Mouse (Mus musculus) hindbrain, postnatal 0 days (tissue): ENCODE results near the gene 2300002M23Rik. TPM values are rescaled to one million over a fixed set of nuclear protein-coding genes. Genes with fewer than 3 reads are reported as not detected.

ENCODE experiments used
- ATAC-seq: fragments of 200-750 bp; cut with Nextera tagmentation; 2 replicates; pipeline ENCODE4 v1.8.0; 2017; ENCODE audit warnings: mild to moderate bottlenecking, moderate TSS enrichment, moderate library complexity
- DNase-seq: peaks from one replicate; pipeline ENCODE4 v3.0.0-alpha.2; 2015; ENCODE audit warnings: low spot score
- H3K27ac ChIP-seq: fragments of 300-500 bp; sonication (generic); 2 replicates; pipeline ENCODE4 v1.5.1; 2014; ENCODE audit warnings: mild to moderate bottlenecking
- H3K27me3 ChIP-seq: fragments of 300-500 bp; sonication (generic); 2 replicates; pipeline ENCODE4 v1.6.1; 2014; ENCODE audit warnings: low read length, mixed read lengths; ENCODE audit not compliant: insufficient read depth
- H3K36me3 ChIP-seq: fragments of 300-500 bp; sonication (generic); 2 replicates; pipeline ENCODE4 v1.6.1; 2014; ENCODE audit warnings: low read length, mixed read lengths; ENCODE audit not compliant: insufficient read depth
- H3K4me1 ChIP-seq: fragments of 300-500 bp; sonication (generic); 2 replicates; pipeline ENCODE4 v1.6.1; 2014; ENCODE audit warnings: antibody characterized with exemption, low read length, mixed read lengths; ENCODE audit not compliant: insufficient read depth
- H3K4me2 ChIP-seq: fragments of 300-500 bp; sonication (generic); 2 replicates; pipeline ENCODE4 v1.6.1; 2014; ENCODE audit warnings: low read depth, mild to moderate bottlenecking, low read length, moderate library complexity, mixed read lengths
- H3K4me3 ChIP-seq: fragments of 300-500 bp; sonication (generic); 2 replicates; pipeline ENCODE4 v1.5.1; 2014; ENCODE audit warnings: low read length
- H3K9ac ChIP-seq: fragments of 300-500 bp; sonication (generic); replicated peaks from 2 replicates; pipeline ENCODE4 v1.6.1; 2014; ENCODE audit warnings: mild to moderate bottlenecking, low read length, moderate library complexity, mixed read lengths
- H3K9me3 ChIP-seq: fragments of 300-500 bp; sonication (generic); 2 replicates; pipeline ENCODE4 v1.6.1; 2016; ENCODE audit warnings: low read length, mixed read lengths
- CTCF ChIP-seq: IDR thresholded peaks from 2 replicates; pipeline ENCODE4 v1.5.1; 2016; ENCODE audit warnings: antibody characterized with exemption, control low read depth, low read depth
- WGBS: fragments of 180-500 bp; shearing (Covaris S2); extraction: QIAGEN DNeasy Blood & Tissue Kit; methylation state at CpG from one replicate; pipeline ENCODE4 v1.1.7; 2014; 5-methylcytosine and 5-hydroxymethylcytosine counted together
- polyA plus RNA-seq: library from polyadenylated mRNA; unstranded; fragments of >200 nt; fragmentation: Nextera tagmentation; extraction: Ambion mirVana; gene quantifications from 2 replicates; pipeline ENCODE4 v1.2.1, GENCODE M21; 2015
- total RNA-seq: library from RNA; depleted of rRNA; stranded (reverse); fragments of >200 nt; gene quantifications from 2 replicates; pipeline ENCODE4 v1.2.3, GENCODE M21; 2014; rRNA removed

Gene 2300002M23Rik
- total and polyA plus RNA-seq, 2 experiments from 2014 or later = 0.11 TPM; not detected in 1

DNA sequence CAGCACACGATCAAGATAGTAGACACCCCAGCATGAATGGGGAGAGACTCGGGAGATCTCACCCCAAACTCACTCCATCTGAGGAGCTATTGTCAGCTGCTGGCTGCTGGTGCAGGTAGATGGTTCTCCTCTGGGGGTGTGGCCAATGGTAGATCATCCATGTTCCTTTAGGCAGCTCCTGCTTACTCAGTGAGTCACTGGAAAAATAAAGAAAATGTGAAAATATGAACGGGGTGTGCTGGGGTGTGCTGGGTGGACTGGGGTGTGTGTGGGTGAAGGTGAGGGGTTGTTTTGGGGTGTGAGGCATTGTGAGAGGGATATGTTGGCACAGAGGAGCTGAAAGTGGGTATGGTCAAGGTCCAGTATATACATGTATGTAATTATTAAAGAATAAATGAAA, 30.1 kb downstream of the 2300002M23Rik start:
- 96% methylated on average over 3 of the region's 3 CpGs for WGBS
- Histone ChIP-seq H3K27me3 (no peaks in the 10 kb centered on the region), H3K9ac (no peak overlapping the region), H3K4me3 (no peak overlapping the region), H3K9me3 (no peaks in the 10 kb centered on the region), H3K4me1 (no peaks in the 10 kb centered on the region), H3K4me2 (no peak overlapping the region), H3K27ac (no peak overlapping the region), H3K36me3 (no peaks in the 10 kb centered on the region)
- DNase-seq = no peak
- ATAC-seq = no peak
- TF ChIP-seq CTCF = no peak

DNA sequence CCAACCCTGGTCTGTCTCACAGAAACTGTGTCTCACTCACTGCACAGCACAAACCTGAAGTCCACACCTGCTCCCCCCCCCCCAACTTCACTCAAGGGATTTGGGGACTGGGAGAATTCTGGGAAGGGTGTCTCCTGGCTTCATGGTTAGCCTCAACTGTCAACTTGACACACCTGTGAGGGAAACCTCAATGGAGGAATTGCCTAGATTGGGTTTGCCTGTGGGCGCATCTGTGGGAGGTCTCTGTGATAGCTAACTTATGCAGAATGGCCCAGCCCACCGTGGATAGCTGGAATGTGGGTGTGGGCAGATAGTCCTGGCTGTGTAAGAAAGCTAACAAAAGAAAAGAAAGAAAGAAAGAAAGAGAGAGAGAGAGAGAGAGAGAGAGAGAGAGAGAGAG, 34.0 kb downstream of the 2300002M23Rik start, which contains the start of gene Sfta2:
Gene Sfta2 (plus strand): TSS at position 301 of the 400 bp plus-strand sequence.
- Histone ChIP-seq H3K9ac (no peak within 1 kb of the TSS), H3K36me3 (no peaks in the 10 kb centered on the region), H3K4me3 (no peak within 1 kb of the TSS), H3K27ac (no peak within 1 kb of the TSS), H3K27me3 (no peaks in the 10 kb centered on the region), H3K4me1 (no peaks in the 10 kb centered on the region), H3K4me2 (no peak within 1 kb of the TSS), H3K9me3 (no peaks in the 10 kb centered on the region)
- no peak for DNase-seq
- TF ChIP-seq CTCF = no peak
- 60% methylated on average over 2 of the region's 2 CpGs for WGBS
- ATAC-seq = no peak

DNA sequence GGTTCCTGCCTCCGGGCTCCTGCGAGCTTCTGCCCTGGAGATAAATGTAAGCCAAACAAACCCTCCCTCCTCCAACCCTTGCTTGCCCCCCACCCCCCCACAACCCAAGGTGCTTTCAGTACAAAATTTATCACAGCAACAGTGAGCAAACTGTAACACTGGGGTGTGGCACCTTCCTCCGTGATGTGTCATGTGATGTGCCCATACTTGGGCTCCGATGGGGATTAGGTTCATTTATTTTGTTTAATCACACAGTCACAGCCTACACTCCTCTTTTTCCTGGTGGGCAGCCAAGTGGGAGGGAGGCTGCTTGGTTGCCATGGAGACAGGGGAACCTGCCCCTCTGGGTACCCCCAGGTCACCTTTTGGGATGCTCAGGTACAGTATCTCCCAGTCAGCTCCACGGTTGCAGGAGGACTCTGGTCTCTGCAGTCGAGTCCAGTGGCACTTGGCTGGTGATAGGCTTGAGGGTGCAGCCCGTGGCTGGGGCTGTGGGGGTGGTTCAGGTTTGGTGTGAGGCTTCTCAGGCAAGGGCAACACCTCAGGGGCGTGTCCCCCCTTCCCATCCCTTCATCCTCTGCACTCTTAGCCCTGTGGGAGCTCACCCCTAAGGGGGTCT, 34.6 kb downstream of the 2300002M23Rik start:
- Histone ChIP-seq H3K36me3 (no peaks in the 10 kb centered on the region), H3K9ac (no peak overlapping the region), H3K9me3 (no peaks in the 10 kb centered on the region), H3K4me2 (no peak overlapping the region), H3K4me3 (no peak overlapping the region), H3K27ac (no peak overlapping the region), H3K27me3 (no peaks in the 10 kb centered on the region), H3K4me1 (no peaks in the 10 kb centered on the region)
- no peak for DNase-seq
- WGBS = 55% methylated on average over 8 of the region's 8 CpGs
- TF ChIP-seq CTCF = no peak
- ATAC-seq = no peak

DNA sequence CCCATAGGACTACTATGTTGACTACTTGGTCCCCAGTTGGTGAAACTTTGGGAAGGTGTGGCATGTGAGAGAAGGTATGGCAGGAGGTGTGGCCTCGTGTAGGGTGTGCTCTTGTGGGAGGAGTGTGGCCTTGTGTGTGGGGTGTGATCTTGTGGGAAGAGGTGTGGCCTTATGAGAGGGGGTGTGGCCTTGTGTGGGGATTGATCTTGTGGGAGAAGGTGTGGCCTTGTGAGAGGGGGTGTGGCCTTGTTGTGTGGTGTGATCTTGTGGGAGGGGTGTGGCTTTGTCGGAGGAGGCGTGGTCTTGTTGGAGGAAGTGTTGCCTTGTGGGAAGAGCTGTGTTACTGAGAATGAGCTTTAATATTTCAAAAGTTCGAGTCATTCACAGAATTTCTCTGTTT, 49.9 kb downstream of the 2300002M23Rik start:
- Histone ChIP-seq H3K27ac (no peak overlapping the region), H3K36me3 (no peaks in the 10 kb centered on the region), H3K4me2 (no peak overlapping the region), H3K27me3 (no peaks in the 10 kb centered on the region), H3K4me3 (no peak overlapping the region), H3K9ac (no peak overlapping the region), H3K4me1 (no peaks in the 10 kb centered on the region), H3K9me3 (no peaks in the 10 kb centered on the region)
- TF ChIP-seq CTCF = no peak
- no peak for ATAC-seq
- 79% methylated on average over 4 of the region's 4 CpGs for WGBS
- no peak for DNase-seq

Other genes starting within 250 kb of the 2300002M23Rik start
- gene H2-Q1, start 247.0 kb upstream of the 2300002M23Rik start, total RNA-seq = 0.42 and 0.68 TPM in 2 replicates
- gene H2-Q1, start 247.0 kb upstream of the 2300002M23Rik start, polyA plus RNA-seq = 1.4 and 1.5 TPM in 2 replicates
- 9.7 and 17.7 TPM in 2 replicates for gene H2-Q2, start 225.2 kb upstream of the 2300002M23Rik start, total RNA-seq
- 7.8 and 12.7 TPM in 2 replicates for gene H2-Q2, start 225.2 kb upstream of the 2300002M23Rik start, polyA plus RNA-seq
- 3.6 and 5.3 TPM in 2 replicates for gene H2-Q4, start 187.8 kb upstream of the 2300002M23Rik start, total RNA-seq
- 1.2 and 1.9 TPM in 2 replicates for gene H2-Q4, start 187.8 kb upstream of the 2300002M23Rik start, polyA plus RNA-seq
- 1.2 TPM in 1 of 2 replicates, not detected in the other for gene H2-Q6, start 142.6 kb upstream of the 2300002M23Rik start, total RNA-seq
- gene H2-Q6, start 142.6 kb upstream of the 2300002M23Rik start, polyA plus RNA-seq = 0.49 and 0.85 TPM in 2 replicates
- 1.5 and 2.4 TPM in 2 replicates for gene H2-Q7, start 128.3 kb upstream of the 2300002M23Rik start, total RNA-seq
- 3.7 and 3.9 TPM in 2 replicates for gene H2-Q7, start 128.3 kb upstream of the 2300002M23Rik start, polyA plus RNA-seq
- gene H2-Q10, start 97.4 kb upstream of the 2300002M23Rik start, total RNA-seq = 0.07 TPM in 1 of 2 replicates, not detected in the other
- 0.21 and 0.30 TPM in 2 replicates for gene H2-Q10, start 97.4 kb upstream of the 2300002M23Rik start, polyA plus RNA-seq
- not detected in 2 replicates for gene Pou5f1, start 61.4 kb upstream of the 2300002M23Rik start, total RNA-seq
- gene Pou5f1, start 61.4 kb upstream of the 2300002M23Rik start, polyA plus RNA-seq = not detected in 2 replicates
- 23.2 and 30.9 TPM in 2 replicates for gene Tcf19, start 50.6 kb upstream of the 2300002M23Rik start, total RNA-seq
- gene Tcf19, start 50.6 kb upstream of the 2300002M23Rik start, polyA plus RNA-seq = 16.6 and 18.2 TPM in 2 replicates
- 4.9 and 5.5 TPM in 2 replicates for gene Cchcr1, start 50.4 kb upstream of the 2300002M23Rik start, total RNA-seq
- 4.5 and 4.8 TPM in 2 replicates for gene Cchcr1, start 50.4 kb upstream of the 2300002M23Rik start, polyA plus RNA-seq
- gene Psors1c2, start 34.2 kb upstream of the 2300002M23Rik start, total RNA-seq = 0.58 TPM in 1 of 2 replicates, not detected in the other
- 0.50 and 0.59 TPM in 2 replicates for gene Psors1c2, start 34.2 kb upstream of the 2300002M23Rik start, polyA plus RNA-seq
- 0.36 TPM in 1 of 2 replicates, not detected in the other for gene Cdsn, start 15.3 kb upstream of the 2300002M23Rik start, total RNA-seq
- 0.25 and 0.29 TPM in 2 replicates for gene Cdsn, start 15.3 kb upstream of the 2300002M23Rik start, polyA plus RNA-seq
- gene Sfta2, start 34.1 kb downstream of the 2300002M23Rik start, total RNA-seq = not detected in 2 replicates
- not detected in 2 replicates for gene Sfta2, start 34.1 kb downstream of the 2300002M23Rik start, polyA plus RNA-seq
- gene Gm9573, start 59.2 kb downstream of the 2300002M23Rik start, total RNA-seq = not detected in 2 replicates
- not detected in 2 replicates for gene Gm9573, start 59.2 kb downstream of the 2300002M23Rik start, polyA plus RNA-seq
- gene Mucl3, start 76.2 kb downstream of the 2300002M23Rik start, total RNA-seq = 0.61 TPM in 1 of 2 replicates, not detected in the other
- gene Mucl3, start 76.2 kb downstream of the 2300002M23Rik start, polyA plus RNA-seq = 0.10 TPM in 1 of 2 replicates, not detected in the other
- gene Vars2, start 100.1 kb downstream of the 2300002M23Rik start, total RNA-seq = 37.3 and 46.8 TPM in 2 replicates
- gene Vars2, start 100.1 kb downstream of the 2300002M23Rik start, polyA plus RNA-seq = 12.6 and 14.8 TPM in 2 replicates
- gene Gtf2h4, start 106.3 kb downstream of the 2300002M23Rik start, total RNA-seq = 26.1 and 27.2 TPM in 2 replicates
- gene Gtf2h4, start 106.3 kb downstream of the 2300002M23Rik start, polyA plus RNA-seq = 18.6 and 21.3 TPM in 2 replicates
- 108 and 139 TPM in 2 replicates for gene Ddr1, start 137.2 kb downstream of the 2300002M23Rik start, total RNA-seq
- gene Ddr1, start 137.2 kb downstream of the 2300002M23Rik start, polyA plus RNA-seq = 63.3 and 66.3 TPM in 2 replicates